Mouse (Mus musculus): Measurements from ENCODE around the gene Nr2c2. TPM values are rescaled to one million over a fixed set of nuclear protein-coding genes. Genes with fewer than 3 reads are reported as not detected.

The Nr2c2 gene
- polyA plus RNA-seq, 1 experiment, result 28.2 TPM

GRCm38 (mm10) chr6:92221604-92222003, 130.4 kb downstream of the Nr2c2 start:
- H3K27ac ChIP-seq (ENCODE audit: insufficient read depth, low read depth, low read length), result no peak overlapping the region

GRCm38 (mm10) chr6:92222021-92222420, 130.8 kb downstream of the Nr2c2 start:
- no peak overlapping the region for H3K27ac ChIP-seq (ENCODE audit: insufficient read depth, low read depth, low read length)
- no peak overlapping the region for H3K4me3 ChIP-seq (ENCODE audit: insufficient read depth, low read length)
- TF ChIP-seq CTCF (IDR thresholded peaks at IDR 0.05; ENCODE audit: low read depth, low read length), result no peak
- TF ChIP-seq POLR2A (IDR thresholded peaks at IDR 0.05; ENCODE audit: borderline replicate concordance, low read depth, low read length), result no peak
- no peaks in the 10 kb centered on the region for H3K4me1 ChIP-seq (ENCODE audit: control insufficient read depth, insufficient read depth, low read length)

More at GRCm38 (mm10) chr6:92221604-92222003, 130.4 kb downstream of the Nr2c2 start:
- Histone ChIP-seq H3K4me3 (ENCODE audit: insufficient read depth, low read length) (no peak overlapping the region), H3K4me1 (ENCODE audit: control insufficient read depth, insufficient read depth, low read length) (no peaks in the 10 kb centered on the region)
- no peak for TF ChIP-seq CTCF (IDR thresholded peaks at IDR 0.05; ENCODE audit: low read depth, low read length)

Other genes with a start within 250 kb of the Nr2c2 start
- 24.3 and 29.1 TPM in 2 replicates for gene Ccdc174, start 213.3 kb upstream of the Nr2c2 start, polyA plus RNA-seq (2012; ENCODE audit: insufficient read depth, insufficient read length, missing spikeins)
- 0.46 TPM in 1 of 2 replicates, not detected in the other for gene 4930590J08Rik, start 188.6 kb upstream of the Nr2c2 start, polyA plus RNA-seq (2012; ENCODE audit: insufficient read depth, insufficient read length, missing spikeins)
- gene Fgd5, start 112.5 kb upstream of the Nr2c2 start, polyA plus RNA-seq (2012; ENCODE audit: insufficient read depth, insufficient read length, missing spikeins), result not detected in 2 replicates
- 48.5 and 58.0 TPM in 2 replicates for gene Mrps25, start 92.6 kb downstream of the Nr2c2 start, polyA plus RNA-seq (2012; ENCODE audit: insufficient read depth, insufficient read length, missing spikeins)
- gene Rbsn, start 123.5 kb downstream of the Nr2c2 start, polyA plus RNA-seq (2012; ENCODE audit: insufficient read depth, insufficient read length, missing spikeins), result 13.2 and 17.0 TPM in 2 replicates
- gene Trh, start 153.3 kb downstream of the Nr2c2 start, polyA plus RNA-seq (2012; ENCODE audit: insufficient read depth, insufficient read length, missing spikeins), result not detected in 2 replicates